Mouse (Mus musculus) MEL (cell line): ENCODE measurements around the gene Mylk. TPM values are rescaled to one million over a fixed set of nuclear protein-coding genes. Genes with fewer than 3 reads are reported as not detected.

ENCODE experiments used
- DNase-seq: peaks from one replicate; pipeline ENCODE4 v3.0.0; 2011; ENCODE audit warnings: low read depth, low spot score
- H3K27ac ChIP-seq: 2 replicates; pipeline ENCODE4 v1.5.1; 2012; ENCODE audit warnings: low read depth, mild to moderate bottlenecking, control low read depth, low read length, moderate library complexity; ENCODE audit not compliant: control insufficient read depth
- H3K27me3 ChIP-seq, 2 experiments: fragments of 150-350 bp in 1 of 2; sonication (generic) in 1 of 2; 2 replicates each; pipeline ENCODE4 v1.6.1; 2012; ENCODE audit warnings: low read length in 2 of 2, mild to moderate bottlenecking in 2 of 2, improper control_type of control experiment in 1 of 2, moderate library complexity in 1 of 2; ENCODE audit not compliant: insufficient read depth in 2 of 2, control insufficient read depth in 1 of 2
- H3K36me3 ChIP-seq, 2 experiments: 2 replicates each; pipeline ENCODE4 v1.6.1; 2012 to 2014; ENCODE audit warnings: low read length in 2 of 2, improper control_type of control experiment in 1 of 2, inconsistent platforms in 1 of 2, mild to moderate bottlenecking in 1 of 2; ENCODE audit not compliant: insufficient read depth in 2 of 2, control insufficient read depth in 1 of 2
- H3K4me1 ChIP-seq, 2 experiments: fragments of 150-350 bp in 1 of 2; sonication (generic) in 1 of 2; 2 replicates each; pipeline ENCODE4 v1.6.1; 2012; ENCODE audit warnings: low read length in 2 of 2, improper control_type of control experiment in 1 of 2, mild to moderate bottlenecking in 1 of 2; ENCODE audit not compliant: insufficient read depth in 2 of 2, control insufficient read depth in 1 of 2
- H3K4me3 ChIP-seq, 2 experiments: fragments of 150-350 bp in 1 of 2; sonication (generic) in 1 of 2; 2 replicates each; pipeline ENCODE4 v1.5.1; 2012; ENCODE audit warnings: low read depth in 2 of 2, low read length in 2 of 2, mild to moderate bottlenecking in 2 of 2, moderate library complexity in 2 of 2, control low read depth in 1 of 2, improper control_type of control experiment in 1 of 2; ENCODE audit not compliant: control insufficient read depth in 1 of 2, insufficient read depth in 1 of 2
- H3K79me2 ChIP-seq: 2 replicates; pipeline ENCODE4 v1.6.1; 2012; ENCODE audit warnings: mild to moderate bottlenecking, low read length, moderate library complexity; ENCODE audit not compliant: control insufficient read depth, poor library complexity, insufficient read depth
- H3K9ac ChIP-seq: 2 replicates; pipeline ENCODE4 v1.6.1; 2012; ENCODE audit warnings: low read depth, mild to moderate bottlenecking, control low read depth, low read length, moderate library complexity; ENCODE audit not compliant: control insufficient read depth, poor library complexity, severe bottlenecking
- H3K9me3 ChIP-seq: fragments of 150-350 bp; sonication (generic); replicated peaks from 2 replicates; pipeline ENCODE4 v1.6.1; 2012; ENCODE audit warnings: mild to moderate bottlenecking, low read length, improper control_type of control experiment, moderate library complexity; ENCODE audit not compliant: insufficient read depth
- CHD2 ChIP-seq: IDR thresholded peaks from 2 replicates; pipeline ENCODE4 v1.6.1; 2011; ENCODE audit warnings: low read length, improper control_type of control experiment
- E2F4 ChIP-seq: IDR thresholded peaks from 2 replicates; pipeline ENCODE4 v1.6.1; 2011; ENCODE audit warnings: low read depth, low read length, improper control_type of control experiment, borderline replicate concordance
- HCFC1 ChIP-seq: IDR thresholded peaks from 2 replicates; pipeline ENCODE4 v1.6.1; 2012; ENCODE audit warnings: low read depth, mild to moderate bottlenecking, inconsistent platforms, low read length, improper control_type of control experiment, moderate library complexity
- KAT2A ChIP-seq: conservative IDR thresholded peaks from 2 replicates; pipeline ENCODE4 v1.6.1; 2012; ENCODE audit warnings: low read depth, low read length, improper control_type of control experiment, inconsistent platforms
- MAZ ChIP-seq: IDR thresholded peaks from 2 replicates; pipeline ENCODE4 v1.6.1; 2012; ENCODE audit warnings: low read depth, mild to moderate bottlenecking, inconsistent platforms, low read length, improper control_type of control experiment
- MYC ChIP-seq: IDR thresholded peaks from 2 replicates; pipeline ENCODE4 v1.6.1; 2011; ENCODE audit warnings: low read depth, mild to moderate bottlenecking, low read length, improper control_type of control experiment, moderate library complexity
- NRF1 ChIP-seq: IDR thresholded peaks from 2 replicates; pipeline ENCODE4 v1.6.1; 2014; ENCODE audit warnings: low read depth, mild to moderate bottlenecking, inconsistent platforms, low read length, improper control_type of control experiment, moderate library complexity; ENCODE audit not compliant: poor library complexity, insufficient read depth, severe bottlenecking
- POLR2A ChIP-seq, 2 experiments: IDR thresholded peaks; 2 replicates each; pipeline ENCODE4 v1.6.1; 2011 to 2012; ENCODE audit warnings: low read length in 2 of 2, mild to moderate bottlenecking in 2 of 2, control low read depth in 1 of 2, improper control_type of control experiment in 1 of 2, low read depth in 1 of 2, moderate library complexity in 1 of 2; ENCODE audit not compliant: control insufficient read depth in 1 of 2, insufficient read depth in 1 of 2, poor library complexity in 1 of 2
- RCOR1 ChIP-seq: IDR thresholded peaks from 2 replicates; pipeline ENCODE4 v1.6.1; 2012; ENCODE audit warnings: low read depth, mild to moderate bottlenecking, inconsistent platforms, low read length, improper control_type of control experiment
- TAL1 ChIP-seq: IDR thresholded peaks from 2 replicates; pipeline ENCODE4 v1.6.1; 2012; ENCODE audit warnings: mild to moderate bottlenecking, inconsistent platforms, low read length, moderate library complexity, mixed read lengths
- TCF12 ChIP-seq: IDR thresholded peaks from 2 replicates; pipeline ENCODE4 v1.6.1; 2014; ENCODE audit warnings: low read depth, mild to moderate bottlenecking, inconsistent platforms, low read length, improper control_type of control experiment, moderate library complexity
- polyA plus RNA-seq, 2 experiments: library from polyadenylated mRNA; stranded (reverse) in 1 of 2; unstranded in 1 of 2; fragments of >175 nt in 1 of 2; fragments of >200 nt in 1 of 2; gene quantifications; 2 replicates each; pipeline versions ENCODE4 v1.2.1 to v1.2.4; 2012; ENCODE audit warnings: low replicate concordance in 2 of 2, low read depth in 1 of 2; ENCODE audit not compliant: insufficient read length in 2 of 2, insufficient read depth in 1 of 2, missing spikeins in 1 of 2
- total RNA-seq: library from RNA; depleted of rRNA; stranded (reverse); fragments of 300-350 nt; gene quantifications from 2 replicates; pipeline ENCODE4 v1.2.3, GENCODE M21; 2012

Gene Mylk
- total and polyA plus RNA-seq, 3 experiments: not detected

- TF ChIP-seq RCOR1: no peak
- TF ChIP-seq HCFC1: no peak
- TF ChIP-seq MAZ: no peak
- no peak for TF ChIP-seq POLR2A (IDR thresholded peaks at IDR 0.05; ENCODE audit: control insufficient read depth in 1 of 2, insufficient read depth in 1 of 2, low read depth in 1 of 2, low read length in 2 of 2, poor library complexity in 1 of 2)
- no peak for TF ChIP-seq TAL1
- Histone ChIP-seq H3K27ac (no peak overlapping the region), H3K79me2 (no peaks in the 10 kb centered on the region), H3K9me3 (no peaks in the 10 kb centered on the region), H3K36me3 (no peaks in the 10 kb centered on the region), H3K4me1 (no peaks in the 10 kb centered on the region), H3K4me3 (no peak overlapping the region), H3K9ac (no peak overlapping the region), H3K27me3 (no peaks in the 10 kb centered on the region; a peak in 2 of 4 replicates)
- no peak for DNase-seq
These were observed 268.5 kb downstream of the Mylk start for GRCm38 (mm10) chr16:35013501-35013900.

GRCm38 (mm10) chr16:35016491-35016890 lies 271.5 kb downstream of the Mylk start:
- Histone ChIP-seq H3K36me3 (no peaks in the 10 kb centered on the region), H3K9ac (no peak overlapping the region), H3K9me3 (no peaks in the 10 kb centered on the region), H3K79me2 (no peaks in the 10 kb centered on the region), H3K27ac (no peak overlapping the region), H3K27me3 (no peaks in the 10 kb centered on the region; a peak in 1 of 4 replicates), H3K4me1 (no peaks in the 10 kb centered on the region), H3K4me3 (no peak overlapping the region)
- TF ChIP-seq TCF12 (no peak), MYC (no peak)
- DNase-seq: no peak

GRCm38 (mm10) chr16:35018470-35018974 lies 273.5 kb downstream of the Mylk start:
- no peak for TF ChIP-seq KAT2A
- TF ChIP-seq NRF1: no peak
- no peak for TF ChIP-seq CHD2
- no peak for TF ChIP-seq E2F4
- DNase-seq: no peak
- no peaks in the 10 kb centered on the region for H3K9me3 ChIP-seq
- H3K4me1 ChIP-seq: no peaks in the 10 kb centered on the region
- no peaks in the 10 kb centered on the region; a peak in 1 of 4 replicates for H3K27me3 ChIP-seq
- no peak overlapping the region for H3K9ac ChIP-seq
- no peak overlapping the region for H3K27ac ChIP-seq
- peaks cover 0 to 5% of the 10 kb centered on the region in 2 experiments; a peak in 2 of 4 replicates for H3K36me3 ChIP-seq
- peaks cover 9% of the 10 kb centered on the region for H3K79me2 ChIP-seq
- H3K4me3 ChIP-seq: no peak overlapping the region
